Mouse (Mus musculus) neural tube, embryonic 14.5 days (tissue): ENCODE data around the gene Calcoco1. TPM values are rescaled to one million over a fixed set of nuclear protein-coding genes. Genes with fewer than 3 reads are reported as not detected.
A peak's percentile ranks its signal among the peaks of the same experiment; 100 is the strongest.

Source experiments
- ATAC-seq: fragments of 200-750 bp; cut with Nextera tagmentation; 2 replicates; pipeline ENCODE4 v1.8.0; 2017; ENCODE audit warnings: low read depth, mild to moderate bottlenecking, moderate TSS enrichment, moderate library complexity
- H3K27ac ChIP-seq: fragments of 300-500 bp; sonication (generic); 2 replicates; pipeline ENCODE4 v1.5.1; 2014; ENCODE audit warnings: low read depth, mild to moderate bottlenecking, control low read depth, low read length, moderate library complexity, mixed read lengths
- H3K27me3 ChIP-seq: fragments of 300-500 bp; sonication (generic); 2 replicates; pipeline ENCODE4 v1.6.1; 2014; ENCODE audit warnings: low read length; ENCODE audit not compliant: control insufficient read depth, insufficient read depth
- H3K36me3 ChIP-seq: fragments of 300-500 bp; sonication (generic); 2 replicates; pipeline ENCODE4 v1.6.1; 2014; ENCODE audit warnings: low read length, mixed read lengths; ENCODE audit not compliant: control insufficient read depth, insufficient read depth
- H3K4me1 ChIP-seq: fragments of 300-500 bp; sonication (generic); 2 replicates; pipeline ENCODE4 v1.6.1; 2014; ENCODE audit warnings: low read length; ENCODE audit not compliant: control insufficient read depth, insufficient read depth
- H3K4me2 ChIP-seq: fragments of 300-500 bp; sonication (generic); 2 replicates; pipeline ENCODE4 v1.6.1; 2014; ENCODE audit warnings: mild to moderate bottlenecking, low read depth, low read length, control low read depth
- H3K4me3 ChIP-seq: fragments of 300-500 bp; sonication (generic); 2 replicates; pipeline ENCODE4 v1.5.1; 2014; ENCODE audit warnings: low read depth, low read length, control low read depth, mixed read lengths
- H3K9ac ChIP-seq: fragments of 300-500 bp; sonication (generic); replicated peaks from 2 replicates; pipeline ENCODE4 v1.6.1; 2014; ENCODE audit warnings: low read depth, mild to moderate bottlenecking, control low read depth, low read length, mixed read lengths
- H3K9me3 ChIP-seq: fragments of 300-500 bp; sonication (generic); 2 replicates; pipeline ENCODE4 v1.6.1; 2016; ENCODE audit warnings: low read length; ENCODE audit not compliant: control insufficient read depth
- WGBS: fragments of 180-500 bp; shearing (Covaris S2); extraction: QIAGEN DNeasy Blood & Tissue Kit; methylation state at CpG from one replicate; pipeline ENCODE4 v1.1.7; 2014; 5-methylcytosine and 5-hydroxymethylcytosine counted together
- polyA plus RNA-seq: library from polyadenylated mRNA; unstranded; fragments of >200 nt; fragmentation: Nextera tagmentation; extraction: Ambion mirVana; gene quantifications from 2 replicates; pipeline ENCODE4 v1.2.1, GENCODE M21; 2014

Calcoco1 gene
- polyA plus RNA-seq, 1 experiment from 2014 or later, result 23.5 TPM

DNA sequence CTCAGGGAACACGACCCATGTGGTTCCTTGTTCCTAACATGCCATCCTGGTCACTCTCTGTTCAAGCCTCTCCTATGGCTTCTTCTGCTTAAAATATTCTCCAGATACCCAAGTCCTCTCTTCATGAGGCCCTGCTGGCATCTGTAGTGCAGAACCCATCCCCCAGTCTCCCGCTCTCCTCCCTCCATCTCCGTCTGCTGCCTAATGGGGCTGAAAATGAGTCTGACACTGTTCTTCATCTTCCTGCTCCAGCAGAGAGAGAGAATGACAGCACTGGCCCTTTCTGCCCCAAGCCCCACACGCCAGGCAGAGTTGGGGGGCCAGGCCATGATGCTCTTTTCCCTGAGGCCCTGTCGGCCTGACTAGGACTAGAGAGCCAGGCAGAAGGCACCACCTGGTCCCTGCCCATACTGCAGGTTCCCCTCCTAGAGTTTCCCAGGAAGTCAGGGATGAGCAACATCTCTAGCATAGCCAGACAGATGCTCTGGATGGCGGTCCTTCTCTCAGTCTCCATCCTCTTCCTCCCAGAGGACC is 14.2 kb downstream of the Calcoco1 start:
- H3K27me3 ChIP-seq, result no peaks in the 10 kb centered on the region
- H3K4me2 ChIP-seq, result no peak overlapping the region
- ATAC-seq, result peak; percentile 28; the same call in 1 of the 2 replicates
- H3K27ac ChIP-seq, result peak overlapping the region; percentile 18; the same call in 1 of the 2 replicates
- no peaks in the 10 kb centered on the region for H3K9me3 ChIP-seq
- no peak overlapping the region for H3K4me3 ChIP-seq
- 38% methylated on average over 6 of the region's 6 CpGs for WGBS
- no peak overlapping the region for H3K9ac ChIP-seq
- peaks cover 46% of the 10 kb centered on the region for H3K36me3 ChIP-seq
- peaks cover 21% of the 10 kb centered on the region for H3K4me1 ChIP-seq

DNA sequence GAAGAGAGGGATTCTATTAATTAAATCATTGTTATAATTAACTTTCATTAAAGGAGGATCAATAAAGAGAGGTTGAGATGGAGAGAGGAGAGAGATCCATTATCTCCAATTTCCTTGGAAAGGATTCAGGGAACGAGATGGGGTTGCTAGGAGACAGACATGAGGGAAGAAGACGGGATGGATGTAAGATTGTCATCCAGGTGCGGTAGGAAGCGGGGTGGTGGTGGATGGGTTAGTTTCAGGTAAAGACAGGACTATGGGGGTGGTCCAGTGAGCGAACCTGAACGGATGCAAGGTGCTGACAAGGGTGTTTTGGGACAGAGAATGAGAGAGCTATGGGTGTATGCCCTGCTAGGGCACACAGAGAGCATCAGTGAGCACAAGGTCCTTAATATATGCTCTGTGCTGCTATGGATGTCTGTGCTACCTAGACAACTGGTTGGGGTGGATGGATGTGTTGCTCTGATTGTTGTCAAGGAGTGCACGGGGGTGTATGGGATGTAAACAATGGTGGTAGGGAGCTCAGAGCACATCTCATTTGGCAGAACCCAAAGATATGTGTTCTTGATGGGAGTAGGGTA is 16.0 kb downstream of the Calcoco1 start:
- peak; percentile 60 for ATAC-seq
- Histone ChIP-seq H3K4me2 (no peak overlapping the region), H3K27me3 (no peaks in the 10 kb centered on the region), H3K4me1 (peaks cover 21% of the 10 kb centered on the region), H3K9me3 (no peaks in the 10 kb centered on the region), H3K36me3 (peaks cover 35% of the 10 kb centered on the region), H3K4me3 (no peak overlapping the region), H3K9ac (no peak overlapping the region), H3K27ac (peak overlapping the region; percentile 40; the same call in 1 of the 2 replicates)
- WGBS, result 44% methylated on average over 7 of the region's 7 CpGs

DNA sequence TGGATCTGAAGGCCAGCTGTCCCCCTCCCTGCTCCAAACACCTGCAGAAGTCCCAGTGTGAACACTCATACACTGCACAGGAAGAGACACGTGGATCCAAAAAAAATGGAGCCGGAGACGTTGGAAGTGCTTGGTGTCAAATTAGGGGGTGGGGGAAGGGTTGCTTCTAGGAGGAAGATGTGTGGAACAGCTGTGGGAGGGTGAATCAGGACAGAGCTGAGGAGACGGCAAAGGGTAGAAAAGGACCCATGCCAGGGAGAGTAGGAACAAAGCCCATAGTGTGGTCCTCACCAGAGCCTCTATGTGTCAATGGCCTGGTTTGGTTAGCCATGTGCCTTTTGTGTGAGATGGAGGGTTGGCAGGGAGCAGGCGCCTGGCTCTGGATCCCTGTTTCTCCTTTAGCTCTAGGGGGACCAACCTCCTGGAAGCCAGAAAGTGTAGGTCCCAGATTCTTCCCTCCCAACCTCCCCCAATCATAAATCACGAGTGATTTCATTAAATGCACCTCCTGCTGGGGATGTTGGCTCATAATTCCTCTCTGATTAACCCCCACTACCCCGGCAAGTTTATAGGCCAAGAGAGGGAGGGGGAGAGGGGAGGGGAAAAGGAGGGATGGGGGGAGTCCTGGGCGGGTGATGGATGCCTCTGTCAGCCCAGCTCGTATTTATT is 16.6 kb downstream of the Calcoco1 start:
- H3K4me2 ChIP-seq, result no peak overlapping the region
- 25% methylated on average over 9 of the region's 9 CpGs for WGBS
- peak; percentile 60 for ATAC-seq

DNA sequence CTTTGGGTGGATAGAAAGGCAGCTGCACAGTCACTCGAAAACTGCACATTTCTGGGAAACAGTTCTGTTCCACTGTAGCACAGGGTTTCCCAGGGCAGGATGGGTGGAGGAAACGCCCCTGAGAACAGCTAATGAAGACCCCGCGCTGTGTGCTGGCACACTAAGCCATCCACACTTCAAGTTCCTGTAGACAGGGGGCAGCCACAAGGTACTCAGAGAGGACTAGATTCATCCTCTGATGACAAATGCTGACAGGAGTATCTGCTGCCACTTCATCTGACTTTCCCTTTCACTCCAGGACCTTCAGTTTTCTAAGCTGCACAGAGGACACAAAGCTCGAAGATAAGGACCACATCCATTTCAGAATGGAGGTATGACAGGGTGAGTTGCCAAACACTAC is 17.2 kb downstream of the Calcoco1 start:
- H3K9ac ChIP-seq, result no peak overlapping the region
- H3K27me3 ChIP-seq, result no peaks in the 10 kb centered on the region
- H3K4me2 ChIP-seq, result no peak overlapping the region
- ATAC-seq, result no peak
- peak overlapping the region; percentile 60; the same call in 1 of the 2 replicates for H3K27ac ChIP-seq
- no peak overlapping the region for H3K4me3 ChIP-seq
- 75% methylated on average over 5 of the region's 5 CpGs for WGBS
- H3K4me1 ChIP-seq, result peaks cover 21% of the 10 kb centered on the region
- H3K9me3 ChIP-seq, result no peaks in the 10 kb centered on the region
- H3K36me3 ChIP-seq, result peaks cover 24% of the 10 kb centered on the region

More for the DNA sequence above, 16.6 kb downstream of the Calcoco1 start:
- H3K9me3 ChIP-seq, result no peaks in the 10 kb centered on the region
- H3K27me3 ChIP-seq, result no peaks in the 10 kb centered on the region
- H3K4me3 ChIP-seq, result no peak overlapping the region
- peak overlapping the region; percentile 60; the same call in 1 of the 2 replicates for H3K27ac ChIP-seq
- H3K9ac ChIP-seq, result no peak overlapping the region
- peaks cover 28% of the 10 kb centered on the region for H3K36me3 ChIP-seq
- peaks cover 21% of the 10 kb centered on the region for H3K4me1 ChIP-seq

DNA sequence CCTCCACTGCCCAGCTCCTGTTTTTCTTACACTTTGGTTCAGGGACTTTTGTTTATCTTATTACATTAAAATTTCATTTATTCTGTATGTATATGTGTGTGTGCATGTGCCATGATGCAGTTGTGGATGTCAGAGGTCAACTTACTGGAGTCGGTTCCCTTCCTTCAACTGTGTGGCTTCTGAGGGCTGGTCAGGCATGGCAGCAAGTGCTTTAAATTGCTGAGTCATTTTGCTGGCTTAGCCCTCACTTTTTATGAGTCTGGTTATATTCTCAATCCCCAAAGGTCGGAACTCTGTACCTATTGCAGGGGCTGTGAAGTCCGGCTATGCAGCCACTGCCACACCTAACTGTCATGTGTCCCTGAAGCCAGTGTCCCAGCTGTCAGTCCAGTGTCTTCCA is 19.0 kb downstream of the Calcoco1 start:
- Histone ChIP-seq H3K27ac (no peak overlapping the region), H3K9ac (no peak overlapping the region), H3K4me1 (peaks cover 20% of the 10 kb centered on the region), H3K4me3 (no peak overlapping the region), H3K4me2 (no peak overlapping the region), H3K27me3 (peaks cover 2% of the 10 kb centered on the region; the same call in 1 of the 2 replicates), H3K36me3 (peaks cover 8% of the 10 kb centered on the region; the same call in 1 of the 2 replicates), H3K9me3 (no peaks in the 10 kb centered on the region)
- 88% methylated on average over 3 of the region's 3 CpGs for WGBS
- no peak for ATAC-seq

DNA sequence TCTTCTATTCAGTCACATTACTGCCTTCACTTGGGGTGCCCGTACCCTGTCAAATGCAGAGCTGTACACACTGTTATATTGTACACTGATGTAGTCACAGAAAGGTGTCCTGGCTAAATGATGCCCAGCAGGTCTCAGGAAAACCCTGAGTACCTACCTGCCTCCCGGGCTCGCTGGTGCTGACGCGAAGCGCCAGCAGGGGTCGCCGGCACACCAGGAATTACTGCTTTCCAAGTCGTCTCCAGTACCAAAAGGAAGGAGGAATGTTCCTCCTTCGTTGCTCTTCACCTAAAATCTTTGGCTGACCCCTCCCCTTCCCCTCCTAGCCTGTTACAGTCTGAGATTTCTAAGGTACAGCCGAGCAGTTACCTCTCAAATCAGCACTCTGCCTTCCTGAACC is 23.8 kb downstream of the Calcoco1 start:
- ATAC-seq, result no peak
- Histone ChIP-seq H3K9me3 (no peaks in the 10 kb centered on the region), H3K4me3 (no peak overlapping the region), H3K4me1 (peaks cover 23% of the 10 kb centered on the region; the same call in 1 of the 2 replicates), H3K27me3 (peaks cover 8% of the 10 kb centered on the region; the same call in 1 of the 2 replicates), H3K4me2 (no peak overlapping the region), H3K27ac (no peak overlapping the region; the same call in 1 of the 2 replicates), H3K36me3 (no peaks in the 10 kb centered on the region), H3K9ac (no peak overlapping the region)
- WGBS, result 4% methylated on average over 11 of the region's 11 CpGs

DNA sequence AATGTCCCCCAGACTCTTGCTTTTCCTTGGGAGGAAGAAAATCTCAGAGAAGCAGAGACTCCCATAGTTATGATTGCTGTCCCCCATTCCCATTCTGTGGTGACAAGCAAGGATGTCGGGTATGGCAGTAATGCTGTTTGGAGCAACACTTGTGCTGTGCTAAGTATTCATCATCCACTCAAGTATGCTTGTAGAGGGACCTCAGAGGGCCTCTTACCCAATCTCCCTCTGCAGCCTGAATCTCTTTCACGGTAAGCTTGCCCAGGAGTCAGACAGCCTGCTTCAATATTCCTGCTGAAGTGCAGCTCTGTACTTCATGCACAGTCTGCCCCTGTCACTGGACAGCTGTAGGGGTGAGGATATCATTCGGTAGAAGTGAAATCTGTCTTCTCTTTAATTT is 25.1 kb downstream of the Calcoco1 start:
- H3K4me1 ChIP-seq, result peaks cover 27% of the 10 kb centered on the region; the same call in 1 of the 2 replicates
- H3K9ac ChIP-seq, result no peak overlapping the region
- WGBS, result 31% methylated on average over 3 of the region's 3 CpGs
- no peak overlapping the region for H3K4me2 ChIP-seq
- no peak for ATAC-seq
- peak overlapping the region; percentile 83; the same call in 1 of the 2 replicates for H3K27ac ChIP-seq
- H3K36me3 ChIP-seq, result no peaks in the 10 kb centered on the region
- no peak overlapping the region for H3K4me3 ChIP-seq
- peaks cover 8% of the 10 kb centered on the region; the same call in 1 of the 2 replicates for H3K27me3 ChIP-seq
- no peaks in the 10 kb centered on the region for H3K9me3 ChIP-seq

DNA sequence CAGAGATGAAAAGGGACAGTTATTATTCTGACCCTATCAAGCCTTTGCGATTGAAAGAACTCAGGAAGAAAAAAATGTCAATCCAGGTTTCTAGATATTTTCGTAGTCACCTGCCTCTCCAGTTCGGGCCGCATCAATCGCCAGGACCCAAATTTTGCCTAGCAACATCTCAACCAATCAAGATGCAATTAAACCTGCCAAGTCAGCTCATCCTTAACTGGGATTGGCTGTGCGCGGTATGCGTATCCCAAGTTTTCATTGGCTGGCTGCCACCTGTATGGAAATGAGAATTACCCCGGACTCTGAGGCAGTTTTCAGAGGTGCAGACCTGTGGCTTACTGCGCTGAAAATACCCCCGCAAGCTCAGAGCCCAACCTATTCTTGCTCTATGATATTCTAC is 28.4 kb downstream of the Calcoco1 start:
- WGBS, result under 1% methylated on average over 11 of the region's 11 CpGs
- peaks cover 12% of the 10 kb centered on the region for H3K27me3 ChIP-seq

DNA sequence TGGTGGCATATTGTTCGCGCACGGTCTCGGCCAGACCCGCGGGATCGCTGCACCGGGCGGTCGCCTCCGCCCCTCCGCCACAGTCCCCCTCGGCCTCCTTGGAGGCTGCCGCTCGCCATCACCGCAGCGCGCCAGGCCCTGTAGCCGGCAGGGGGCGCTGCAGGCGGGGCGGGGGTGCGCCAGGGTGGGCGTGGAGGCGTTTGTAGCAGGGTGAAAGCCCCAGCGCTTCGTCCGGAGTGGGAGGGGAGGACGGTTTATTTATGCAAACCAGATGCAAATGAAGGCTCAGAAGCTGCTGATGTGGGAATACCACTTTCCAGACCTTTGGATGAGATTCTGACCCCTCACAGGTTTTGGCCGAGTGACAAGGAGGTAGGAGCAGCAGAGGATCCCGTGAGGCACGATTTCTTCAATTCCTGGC is 29.0 kb downstream of the Calcoco1 start:
- ATAC-seq, result peak; percentile 70
- Histone ChIP-seq H3K4me1 (peaks cover 27% of the 10 kb centered on the region; the same call in 1 of the 2 replicates), H3K4me3 (peak overlapping the region; percentile 40), H3K9ac (peak overlapping the region; percentile 63), H3K27me3 (peaks cover 11% of the 10 kb centered on the region), H3K36me3 (no peaks in the 10 kb centered on the region), H3K9me3 (no peaks in the 10 kb centered on the region), H3K4me2 (peak overlapping the region; percentile 85), H3K27ac (peak overlapping the region; percentile 90)
- under 1% methylated on average over 32 of the region's 32 CpGs for WGBS

More for the DNA sequence above, 28.4 kb downstream of the Calcoco1 start:
- H3K4me1 ChIP-seq, result peaks cover 27% of the 10 kb centered on the region; the same call in 1 of the 2 replicates
- H3K9ac ChIP-seq, result peak overlapping the region; percentile 63
- H3K4me2 ChIP-seq, result peak overlapping the region; percentile 85
- ATAC-seq, result peak; percentile 56
- no peaks in the 10 kb centered on the region for H3K36me3 ChIP-seq
- H3K9me3 ChIP-seq, result no peaks in the 10 kb centered on the region
- H3K27ac ChIP-seq, result peak overlapping the region; percentile 90
- H3K4me3 ChIP-seq, result peak overlapping the region; percentile 40
